Mouse (Mus musculus): ENCODE measurements around the gene Nrip1. TPM values are rescaled to one million over a fixed set of nuclear protein-coding genes. Genes with fewer than 3 reads are reported as not detected.

Nrip1 gene
- polyA plus RNA-seq, 1 experiment from 2014 or later = 33.7 TPM

DNA sequence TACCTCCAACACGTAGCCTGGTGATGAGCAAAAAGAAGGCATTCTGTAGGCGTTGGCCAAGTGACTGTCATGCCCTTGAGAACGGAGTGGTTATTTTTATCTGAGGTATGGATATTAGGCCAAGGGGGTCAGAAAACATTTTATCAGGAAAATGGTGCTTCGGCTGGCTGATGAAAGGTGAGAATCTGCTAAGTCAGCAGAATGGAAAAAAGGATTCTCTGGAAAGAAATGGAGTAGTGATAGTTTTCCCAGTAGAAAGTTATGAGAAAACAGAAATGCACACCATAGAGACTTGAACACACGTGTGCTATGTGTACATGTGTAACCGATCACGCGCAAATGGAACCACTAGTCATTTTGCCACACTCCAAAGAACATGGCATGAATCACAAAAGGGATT, 3.0 kb upstream of the Nrip1 start:
- H3K9ac ChIP-seq (ENCODE audit: low read depth, low read length) = no peak overlapping the region
- H3K4me3 ChIP-seq (replicated peaks; ENCODE audit: low read depth, low read length) = no peak overlapping the region
- no peaks in the 10 kb centered on the region for H3K27me3 ChIP-seq (ENCODE audit: insufficient read depth, low read length)
- DNase-seq (ENCODE audit: low spot score) (no peak), ATAC-seq (replicated peaks; ENCODE audit: low FRiP score, low read depth) (no peak)
- no peaks in the 10 kb centered on the region for H3K4me1 ChIP-seq (replicated peaks; ENCODE audit: insufficient read depth, low read length)
- no peaks in the 10 kb centered on the region for H3K9me3 ChIP-seq (replicated peaks; ENCODE audit: low read length)
- H3K27ac ChIP-seq = no peak overlapping the region
- 95% methylated on average over 8 of the region's 8 CpGs for WGBS
- no peaks in the 10 kb centered on the region for H3K36me3 ChIP-seq (ENCODE audit: insufficient read depth, low read length)
- TF ChIP-seq CTCF (IDR thresholded peaks at IDR 0.05; ENCODE audit: low read depth) = no peak
- no peak overlapping the region for H3K4me2 ChIP-seq (ENCODE audit: low read length)

DNA sequence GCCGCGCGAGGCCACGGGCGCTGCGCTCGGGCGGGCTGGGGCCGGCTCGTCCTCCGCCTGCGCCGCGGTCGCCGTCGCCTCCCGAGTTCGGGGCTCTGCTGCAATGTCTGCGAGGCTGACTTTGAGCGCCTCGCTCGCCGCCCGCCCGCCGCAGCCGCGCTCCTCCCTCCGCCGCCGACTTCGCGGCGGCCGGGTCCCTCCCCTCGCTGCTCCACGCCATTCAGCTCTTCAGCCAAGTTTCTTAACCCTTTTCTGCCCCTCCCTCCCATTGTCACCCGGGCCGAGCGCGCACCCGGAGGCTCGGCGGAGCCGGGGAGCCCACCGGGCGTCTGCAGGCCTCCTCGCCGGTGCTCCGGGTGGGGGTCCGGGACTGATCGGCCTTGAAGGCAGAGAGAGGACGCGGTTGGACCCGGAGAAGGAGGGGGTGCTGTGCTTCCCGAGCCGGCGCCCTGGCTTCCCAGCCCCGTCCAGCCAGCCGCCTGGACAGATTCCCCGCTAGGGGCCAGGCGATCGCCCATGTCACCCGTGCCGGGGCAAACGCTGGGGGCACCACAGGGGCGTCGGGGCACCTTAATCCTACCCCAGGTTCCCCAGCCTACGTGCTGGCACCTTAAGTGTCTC, 576 bp downstream of the Nrip1 start:
- Histone ChIP-seq H3K4me3 (replicated peaks; ENCODE audit: low read depth, low read length) (peak overlapping the region; percentile 97), H3K9me3 (replicated peaks; ENCODE audit: low read length) (no peaks in the 10 kb centered on the region), H3K27me3 (ENCODE audit: insufficient read depth, low read length) (no peaks in the 10 kb centered on the region), H3K4me2 (ENCODE audit: low read length) (peak overlapping the region; percentile 65), H3K4me1 (replicated peaks; ENCODE audit: insufficient read depth, low read length) (peaks cover 9% of the 10 kb centered on the region), H3K27ac (peak overlapping the region; percentile 99), H3K36me3 (ENCODE audit: insufficient read depth, low read length) (no peaks in the 10 kb centered on the region), H3K9ac (ENCODE audit: low read depth, low read length) (peak overlapping the region; percentile 96)
- DNase-seq (ENCODE audit: low spot score) (peak; percentile 97), ATAC-seq (replicated peaks; ENCODE audit: low FRiP score, low read depth) (peak; percentile 92)
- under 1% methylated on average over 49 of the region's 70 CpGs for WGBS
- peak; percentile 63 for TF ChIP-seq CTCF (IDR thresholded peaks at IDR 0.05; ENCODE audit: low read depth)

GRCm38 (mm10) chr16:76372045-76372940, 1.3 kb downstream of the Nrip1 start:
- no peaks in the 10 kb centered on the region for H3K27me3 ChIP-seq (ENCODE audit: insufficient read depth, low read length)
- TF ChIP-seq CTCF (IDR thresholded peaks at IDR 0.05; ENCODE audit: low read depth) = peak; percentile 48
- ATAC-seq (replicated peaks; ENCODE audit: low FRiP score, low read depth) = peak; percentile 35
- H3K27ac ChIP-seq = peak overlapping the region; percentile 99
- no peaks in the 10 kb centered on the region for H3K9me3 ChIP-seq (replicated peaks; ENCODE audit: low read length)
- H3K36me3 ChIP-seq (ENCODE audit: insufficient read depth, low read length) = no peaks in the 10 kb centered on the region
- peak overlapping the region; percentile 97 for H3K4me3 ChIP-seq (replicated peaks; ENCODE audit: low read depth, low read length)
- under 1% methylated on average over 80 of the region's 102 CpGs for WGBS
- DNase-seq (ENCODE audit: low spot score) = peak; percentile 72
- H3K4me2 ChIP-seq (ENCODE audit: low read length) = peak overlapping the region; percentile 65
- peak overlapping the region; percentile 96 for H3K9ac ChIP-seq (ENCODE audit: low read depth, low read length)
- peaks cover 9% of the 10 kb centered on the region for H3K4me1 ChIP-seq (replicated peaks; ENCODE audit: insufficient read depth, low read length)

DNA sequence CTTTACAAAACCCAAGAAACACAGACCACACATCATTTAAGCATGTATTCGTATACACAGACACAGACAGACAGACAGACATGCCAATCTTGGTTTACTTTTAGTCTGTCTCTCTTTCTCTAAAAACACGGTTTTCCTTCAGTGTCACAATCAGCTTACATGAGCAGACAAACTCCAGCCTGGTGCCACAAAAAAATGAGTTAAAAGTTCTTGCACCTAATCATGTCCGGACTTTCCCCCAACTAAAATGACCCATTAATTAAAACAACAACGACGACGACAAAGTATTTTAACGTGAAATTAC, 2.1 kb downstream of the Nrip1 start:
- 0 out of 2 replicates have a peak, but pooled peaks have one; percentile 2 for TF ChIP-seq CTCF (IDR thresholded peaks at IDR 0.05; ENCODE audit: low read depth)

DNA sequence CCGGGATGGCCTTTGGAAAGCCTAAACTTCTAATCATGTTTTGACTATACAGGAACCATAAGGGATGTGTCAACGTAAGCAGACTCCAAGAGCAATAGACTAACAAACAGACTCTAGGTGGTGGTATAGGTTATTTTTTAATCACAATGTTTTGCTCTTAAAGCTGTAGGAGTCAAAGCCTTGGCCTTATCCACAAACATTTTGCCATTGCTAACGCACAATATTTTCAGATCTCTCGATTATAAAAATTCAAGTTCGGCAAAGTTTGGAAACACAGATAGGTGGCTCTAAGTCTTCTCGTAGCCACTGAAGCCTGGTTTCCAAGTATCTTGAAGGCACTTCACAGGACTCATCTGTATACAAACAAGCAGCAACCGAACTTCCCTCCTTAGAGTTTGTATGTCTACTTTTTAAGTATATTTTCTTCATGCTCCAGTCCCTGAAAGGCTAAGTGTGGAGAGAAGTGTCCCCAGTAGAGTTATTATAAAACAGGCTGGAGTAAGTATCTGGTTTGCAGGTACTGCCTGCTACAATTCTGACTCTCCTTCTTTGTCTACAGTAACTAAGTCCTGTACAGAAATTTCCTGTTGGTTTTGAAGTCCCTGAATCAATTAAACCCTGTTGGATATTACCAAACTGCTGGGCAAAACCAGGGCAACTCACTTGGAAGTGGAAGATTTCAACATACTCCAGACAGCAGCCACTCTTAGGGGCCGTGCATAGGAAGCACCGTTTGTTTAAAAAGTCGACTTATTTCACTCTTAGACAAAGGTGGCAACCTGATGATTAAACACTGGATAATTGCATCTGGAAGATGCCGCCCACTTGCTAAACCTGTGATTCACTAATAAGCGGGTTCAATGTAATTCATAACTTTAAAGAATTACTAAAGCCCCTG, 2.7 kb downstream of the Nrip1 start:
- peak; percentile 61; the same call in 1 of the 2 replicates for TF ChIP-seq CTCF (IDR thresholded peaks at IDR 0.05; ENCODE audit: low read depth)
- no peaks in the 10 kb centered on the region for H3K27me3 ChIP-seq (ENCODE audit: insufficient read depth, low read length)
- peak overlapping the region; percentile 96 for H3K9ac ChIP-seq (ENCODE audit: low read depth, low read length)
- H3K4me1 ChIP-seq (replicated peaks; ENCODE audit: insufficient read depth, low read length) = peaks cover 9% of the 10 kb centered on the region
- H3K36me3 ChIP-seq (ENCODE audit: insufficient read depth, low read length) = no peaks in the 10 kb centered on the region; the same call in 1 of the 2 replicates
- 0 out of 2 replicates have a peak overlapping the region, but pooled peaks have one; percentile 3 for H3K27ac ChIP-seq
- peak overlapping the region; percentile 97 for H3K4me3 ChIP-seq (replicated peaks; ENCODE audit: low read depth, low read length)
- ATAC-seq (replicated peaks; ENCODE audit: low FRiP score, low read depth) (no peak), DNase-seq (ENCODE audit: low spot score) (peak; percentile 84)
- 17% methylated on average over 12 of the region's 12 CpGs for WGBS
- H3K4me2 ChIP-seq (ENCODE audit: low read length) = peak overlapping the region; percentile 65
- no peaks in the 10 kb centered on the region for H3K9me3 ChIP-seq (replicated peaks; ENCODE audit: low read length)

More for the DNA sequence above, 2.1 kb downstream of the Nrip1 start:
- H3K9me3 ChIP-seq (replicated peaks; ENCODE audit: low read length) = no peaks in the 10 kb centered on the region
- DNase-seq (ENCODE audit: low spot score) = no peak
- H3K27me3 ChIP-seq (ENCODE audit: insufficient read depth, low read length) = no peaks in the 10 kb centered on the region
- no peak for ATAC-seq (replicated peaks; ENCODE audit: low FRiP score, low read depth)
- no peaks in the 10 kb centered on the region; the same call in 1 of the 2 replicates for H3K36me3 ChIP-seq (ENCODE audit: insufficient read depth, low read length)
- peak overlapping the region; percentile 65 for H3K4me2 ChIP-seq (ENCODE audit: low read length)
- H3K4me1 ChIP-seq (replicated peaks; ENCODE audit: insufficient read depth, low read length) = peaks cover 9% of the 10 kb centered on the region
- H3K9ac ChIP-seq (ENCODE audit: low read depth, low read length) = peak overlapping the region; percentile 96
- peak overlapping the region; percentile 97 for H3K4me3 ChIP-seq (replicated peaks; ENCODE audit: low read depth, low read length)
- 1% methylated on average over 7 of the region's 7 CpGs for WGBS
- 0 out of 2 replicates have a peak overlapping the region, but pooled peaks have one; percentile 3 for H3K27ac ChIP-seq
